Mouse (Mus musculus): ENCODE results near the gene Spta1. TPM values are rescaled to one million over a fixed set of nuclear protein-coding genes. Genes with fewer than 3 reads are reported as not detected.

Gene Spta1
- polyA plus RNA-seq, 1 experiment from 2014 or later: 0.06 TPM

- no peak overlapping the region for H3K4me2 ChIP-seq
- ATAC-seq (ENCODE audit: low FRiP score): no peak
- H3K4me3 ChIP-seq (replicated peaks): no peak overlapping the region
- H3K27ac ChIP-seq (replicated peaks): no peak overlapping the region
- H3K4me1 ChIP-seq: no peaks in the 10 kb centered on the region
- H3K9me3 ChIP-seq (replicated peaks): no peaks in the 10 kb centered on the region
- no peaks in the 10 kb centered on the region for H3K36me3 ChIP-seq
- no peaks in the 10 kb centered on the region for H3K27me3 ChIP-seq (replicated peaks)
- no peak overlapping the region for H3K9ac ChIP-seq (replicated peaks)
- WGBS: 60% methylated on average over 2 of the region's 2 CpGs
Measured at GRCm38 (mm10) chr1:174171537-174171936, 1.0 kb upstream of the Spta1 start.

GRCm38 (mm10) chr1:174204699-174205098, 32.1 kb downstream of the Spta1 start:
- no peak overlapping the region for H3K4me3 ChIP-seq (replicated peaks)
- no peak overlapping the region for H3K9ac ChIP-seq (replicated peaks)
- no peaks in the 10 kb centered on the region for H3K9me3 ChIP-seq (replicated peaks)
- H3K36me3 ChIP-seq: no peaks in the 10 kb centered on the region
- no peak for ATAC-seq (ENCODE audit: low FRiP score)
- 82% methylated on average over 7 of the region's 7 CpGs for WGBS
- H3K27me3 ChIP-seq (replicated peaks): no peaks in the 10 kb centered on the region
- no peak overlapping the region for H3K4me2 ChIP-seq
- no peak overlapping the region for H3K27ac ChIP-seq (replicated peaks)
- no peaks in the 10 kb centered on the region for H3K4me1 ChIP-seq

- no peak for ATAC-seq (ENCODE audit: low FRiP score)
Measured at GRCm38 (mm10) chr1:174212286-174212685, 39.7 kb downstream of the Spta1 start.

GRCm38 (mm10) chr1:174215270-174216038, 42.9 kb downstream of the Spta1 start:
- WGBS: 88% methylated on average over 8 of the region's 8 CpGs
- H3K27ac ChIP-seq (replicated peaks): no peak overlapping the region
- H3K4me3 ChIP-seq (replicated peaks): no peak overlapping the region

More at GRCm38 (mm10) chr1:174212286-174212685, 39.7 kb downstream of the Spta1 start:
- no peaks in the 10 kb centered on the region for H3K4me1 ChIP-seq
- H3K27ac ChIP-seq (replicated peaks): no peak overlapping the region
- H3K4me3 ChIP-seq (replicated peaks): no peak overlapping the region
- no peaks in the 10 kb centered on the region for H3K9me3 ChIP-seq (replicated peaks)
- no peaks in the 10 kb centered on the region for H3K36me3 ChIP-seq
- H3K4me2 ChIP-seq: no peak overlapping the region
- no peak overlapping the region for H3K9ac ChIP-seq (replicated peaks)
- no peaks in the 10 kb centered on the region for H3K27me3 ChIP-seq (replicated peaks)
- 91% methylated on average over 5 of the region's 5 CpGs for whole genome bisulfite sequencing

GRCm38 (mm10) chr1:174216528-174217204, 44.1 kb downstream of the Spta1 start:
- Histone ChIP-seq H3K9ac (replicated peaks) (no peak overlapping the region), H3K4me1 (no peaks in the 10 kb centered on the region), H3K4me2 (no peak overlapping the region), H3K9me3 (replicated peaks) (no peaks in the 10 kb centered on the region), H3K4me3 (replicated peaks) (no peak overlapping the region), H3K27ac (replicated peaks) (no peak overlapping the region), H3K27me3 (replicated peaks) (no peaks in the 10 kb centered on the region), H3K36me3 (no peaks in the 10 kb centered on the region)
- no peak for ATAC-seq (ENCODE audit: low FRiP score)
- 92% methylated on average over 8 of the region's 8 CpGs for WGBS

More at GRCm38 (mm10) chr1:174215270-174216038, 42.9 kb downstream of the Spta1 start:
- Histone ChIP-seq H3K27me3 (replicated peaks) (no peaks in the 10 kb centered on the region), H3K9ac (replicated peaks) (no peak overlapping the region), H3K4me1 (no peaks in the 10 kb centered on the region), H3K9me3 (replicated peaks) (no peaks in the 10 kb centered on the region), H3K4me2 (no peak overlapping the region), H3K36me3 (no peaks in the 10 kb centered on the region)
- ATAC-seq (ENCODE audit: low FRiP score): no peak

GRCm38 (mm10) chr1:174239916-174240315, 67.3 kb downstream of the Spta1 start:
- ATAC-seq (ENCODE audit: low FRiP score): no peak
- Histone ChIP-seq H3K4me3 (replicated peaks) (no peak overlapping the region), H3K4me2 (no peak overlapping the region), H3K27ac (replicated peaks) (no peak overlapping the region), H3K36me3 (no peaks in the 10 kb centered on the region), H3K27me3 (replicated peaks) (no peaks in the 10 kb centered on the region), H3K9ac (replicated peaks) (no peak overlapping the region), H3K4me1 (no peaks in the 10 kb centered on the region), H3K9me3 (replicated peaks) (no peaks in the 10 kb centered on the region)
- 94% methylated on average over 4 of the region's 4 CpGs for WGBS

- H3K9me3 ChIP-seq (replicated peaks): no peaks in the 10 kb centered on the region
- H3K27ac ChIP-seq (replicated peaks): no peak overlapping the region
- no peaks in the 10 kb centered on the region for H3K36me3 ChIP-seq
- no peaks in the 10 kb centered on the region for H3K27me3 ChIP-seq (replicated peaks)
- 64% methylated on average over 2 of the region's 2 CpGs for WGBS
- H3K4me1 ChIP-seq: no peaks in the 10 kb centered on the region
- no peak overlapping the region for H3K4me3 ChIP-seq (replicated peaks)
- no peak for ATAC-seq (ENCODE audit: low FRiP score)
- H3K9ac ChIP-seq (replicated peaks): no peak overlapping the region
- H3K4me2 ChIP-seq: no peak overlapping the region
Measured at GRCm38 (mm10) chr1:174244621-174245020, 72.0 kb downstream of the Spta1 start.

GRCm38 (mm10) chr1:174246080-174246479, 73.5 kb downstream of the Spta1 start:
- Histone ChIP-seq H3K4me3 (replicated peaks) (no peak overlapping the region), H3K36me3 (no peaks in the 10 kb centered on the region), H3K27ac (replicated peaks) (no peak overlapping the region), H3K27me3 (replicated peaks) (no peaks in the 10 kb centered on the region), H3K4me1 (no peaks in the 10 kb centered on the region), H3K4me2 (no peak overlapping the region), H3K9ac (replicated peaks) (no peak overlapping the region), H3K9me3 (replicated peaks) (no peaks in the 10 kb centered on the region)
- WGBS: 94% methylated on average over 1 of the region's 1 CpGs
- no peak for ATAC-seq (ENCODE audit: low FRiP score)

- no peak for ATAC-seq (ENCODE audit: low FRiP score)
- 84% methylated on average over 6 of the region's 6 CpGs for WGBS
Measured at GRCm38 (mm10) chr1:174247170-174247569, 74.6 kb downstream of the Spta1 start.

GRCm38 (mm10) chr1:174250376-174250775, 77.8 kb downstream of the Spta1 start:
- Histone ChIP-seq H3K36me3 (no peaks in the 10 kb centered on the region), H3K4me2 (no peak overlapping the region), H3K9me3 (replicated peaks) (no peaks in the 10 kb centered on the region), H3K4me1 (no peaks in the 10 kb centered on the region), H3K27ac (replicated peaks) (no peak overlapping the region), H3K27me3 (replicated peaks) (no peaks in the 10 kb centered on the region), H3K4me3 (replicated peaks) (no peak overlapping the region), H3K9ac (replicated peaks) (no peak overlapping the region)
- WGBS: 76% methylated on average over 2 of the region's 2 CpGs
- peak; percentile 35; the same call in 1 of the 2 replicates for ATAC-seq (ENCODE audit: low FRiP score)

More at GRCm38 (mm10) chr1:174247170-174247569, 74.6 kb downstream of the Spta1 start:
- H3K4me2 ChIP-seq: no peak overlapping the region
- no peaks in the 10 kb centered on the region for H3K36me3 ChIP-seq
- H3K9me3 ChIP-seq (replicated peaks): no peaks in the 10 kb centered on the region
- no peak overlapping the region for H3K9ac ChIP-seq (replicated peaks)
- H3K27ac ChIP-seq (replicated peaks): no peak overlapping the region
- no peaks in the 10 kb centered on the region for H3K4me1 ChIP-seq
- no peak overlapping the region for H3K4me3 ChIP-seq (replicated peaks)
- no peaks in the 10 kb centered on the region for H3K27me3 ChIP-seq (replicated peaks)

- no peak within 1 kb of the TSS for H3K27ac ChIP-seq (replicated peaks)
- H3K4me2 ChIP-seq: no peak within 1 kb of the TSS
- ATAC-seq (ENCODE audit: low FRiP score): no peak
- H3K9me3 ChIP-seq (replicated peaks): no peaks in the 10 kb centered on the region
- no peaks in the 10 kb centered on the region for H3K4me1 ChIP-seq
- H3K4me3 ChIP-seq (replicated peaks): no peak within 1 kb of the TSS
- H3K9ac ChIP-seq (replicated peaks): no peak within 1 kb of the TSS
- H3K36me3 ChIP-seq: no peaks in the 10 kb centered on the region
- no peaks in the 10 kb centered on the region for H3K27me3 ChIP-seq (replicated peaks)
- 80% methylated on average over 3 of the region's 3 CpGs for WGBS
Measured at GRCm38 (mm10) chr1:174251961-174252360, 79.4 kb downstream of the Spta1 start, which contains the start of gene Olfr419. TSS of gene Olfr419 (minus strand) at chr1:174252061.

GRCm38 (mm10) chr1:174267816-174268215, 95.2 kb downstream of the Spta1 start:
- 88% methylated on average over 4 of the region's 4 CpGs for WGBS
- Histone ChIP-seq H3K36me3 (no peaks in the 10 kb centered on the region), H3K4me1 (no peaks in the 10 kb centered on the region), H3K27ac (replicated peaks) (no peak overlapping the region), H3K9ac (replicated peaks) (no peak overlapping the region), H3K27me3 (replicated peaks) (no peaks in the 10 kb centered on the region), H3K4me3 (replicated peaks) (no peak overlapping the region), H3K4me2 (no peak overlapping the region), H3K9me3 (replicated peaks) (peaks cover 3% of the 10 kb centered on the region; the same call in 1 of the 2 replicates)
- no peak for ATAC-seq (ENCODE audit: low FRiP score)
